Mouse (Mus musculus): ENCODE measurements around the gene Hoxd13.

Hoxd13 gene

DNA sequence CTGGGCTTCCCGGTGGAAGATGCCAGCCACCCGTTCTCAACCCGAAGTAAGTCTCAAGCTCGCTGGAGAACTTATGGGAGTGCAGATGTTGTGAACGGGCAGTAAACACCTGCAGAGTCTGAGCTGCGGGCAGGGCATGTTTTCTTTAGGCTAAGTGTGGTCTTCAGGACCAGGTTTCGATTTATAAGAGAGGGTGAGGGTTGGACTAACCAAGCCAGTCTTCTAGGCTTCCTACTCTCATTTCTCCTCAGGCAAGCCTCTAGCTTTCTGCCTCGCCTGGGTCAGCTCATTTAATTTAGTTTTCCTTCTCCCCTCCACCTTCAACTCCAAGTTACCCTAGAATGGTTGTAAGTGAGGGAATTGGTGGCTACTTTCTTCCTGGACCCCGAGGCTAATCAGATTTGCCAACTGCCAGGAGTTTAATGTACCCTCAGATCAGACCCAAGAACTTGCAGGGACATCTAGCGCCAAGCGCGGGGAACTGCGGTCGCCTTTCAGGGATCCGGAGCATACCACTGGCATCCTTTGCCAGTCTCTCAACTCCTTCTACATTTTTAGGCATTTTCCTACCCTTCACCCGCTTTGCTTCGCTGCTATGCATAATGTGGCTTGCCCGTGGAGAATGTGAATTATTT is 4.7 kb upstream of the Hoxd13 start:
- no peak for DNase-seq

DNA sequence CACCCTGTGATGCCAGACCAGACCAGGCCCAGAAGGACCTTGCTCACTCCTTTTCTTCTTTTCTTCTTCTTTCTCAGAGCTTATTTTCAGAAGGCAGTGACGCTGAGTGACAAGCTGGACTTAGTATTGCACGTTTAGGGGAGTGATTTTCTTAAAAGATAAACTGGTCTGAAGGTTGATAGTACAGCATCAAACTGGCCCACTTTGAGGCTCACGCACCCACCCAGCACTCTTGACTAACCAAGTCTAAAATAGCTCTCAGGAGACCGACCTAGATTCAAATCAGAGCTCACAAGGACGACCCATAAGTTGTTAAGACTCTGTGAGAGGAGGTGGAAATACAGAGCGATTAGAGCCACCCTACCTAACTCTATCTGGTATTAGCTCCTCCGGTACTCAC is 1.7 kb upstream of the Hoxd13 start:
- no peak for DNase-seq

DNA sequence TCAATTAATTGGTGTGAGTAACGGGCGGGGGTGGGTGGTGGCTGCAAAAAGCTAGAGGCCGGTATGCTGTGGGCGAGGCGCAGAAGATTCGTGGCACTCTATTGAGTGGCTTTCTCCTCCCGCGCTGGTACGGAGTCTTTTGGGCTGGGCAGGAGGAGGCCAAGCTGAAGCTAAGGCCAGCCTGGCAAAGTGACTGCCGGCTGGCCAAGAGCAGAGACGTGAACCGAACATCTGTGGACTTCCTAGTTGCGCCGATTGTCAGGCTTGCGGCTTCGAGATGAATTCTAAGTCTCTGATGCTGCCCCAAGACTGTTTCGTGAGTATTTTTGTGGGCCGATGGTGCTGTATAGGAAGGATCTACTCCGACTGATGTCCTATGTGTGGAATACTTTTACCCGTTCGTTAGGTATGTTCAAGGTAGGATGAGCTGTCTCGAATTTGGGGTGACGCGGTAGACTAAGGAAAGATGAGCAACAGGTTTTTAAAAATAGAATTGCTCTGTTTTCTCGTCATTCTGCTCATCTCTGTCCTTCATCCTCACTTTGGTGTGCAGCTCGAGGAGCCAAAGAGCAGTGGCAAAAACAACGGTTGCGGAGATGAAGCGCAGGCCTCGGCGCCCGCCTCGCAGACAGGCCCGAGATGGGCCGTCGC is 794 bp upstream of the Hoxd13 start:
- DNase-seq: no peak

DNA sequence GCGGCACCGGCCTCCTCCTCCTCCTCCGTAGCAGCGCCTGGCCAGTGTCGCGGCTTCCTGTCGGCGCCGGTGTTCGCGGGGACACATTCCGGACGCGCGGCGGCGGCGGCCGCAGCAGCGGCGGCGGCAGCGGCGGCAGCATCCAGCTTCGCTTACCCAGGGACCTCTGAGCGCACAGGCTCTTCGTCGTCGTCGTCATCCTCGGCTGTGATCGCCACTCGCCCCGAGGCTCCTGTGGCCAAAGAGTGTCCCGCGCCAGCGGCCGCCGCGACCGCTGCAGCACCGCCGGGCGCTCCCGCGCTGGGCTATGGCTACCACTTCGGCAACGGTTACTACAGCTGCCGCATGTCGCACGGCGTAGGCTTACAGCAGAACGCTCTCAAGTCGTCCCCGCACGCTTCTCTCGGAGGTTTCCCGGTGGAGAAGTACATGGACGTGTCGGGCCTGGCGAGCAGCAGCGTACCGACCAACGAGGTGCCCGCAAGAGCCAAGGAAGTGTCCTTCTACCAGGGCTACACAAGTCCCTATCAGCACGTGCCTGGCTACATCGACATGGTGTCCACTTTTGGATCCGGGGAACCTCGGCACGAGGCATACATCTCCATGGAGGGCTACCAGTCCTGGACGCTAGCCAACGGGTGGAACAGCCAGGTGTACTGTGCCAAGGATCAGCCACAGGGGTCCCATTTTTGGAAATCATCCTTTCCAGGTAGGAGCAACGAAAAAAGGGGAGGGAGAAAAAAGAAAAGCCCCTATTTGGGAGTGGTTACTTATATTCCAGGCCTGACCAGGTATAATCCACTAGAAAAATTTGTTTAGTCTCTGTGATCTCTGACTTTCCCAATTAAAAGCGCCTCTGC is 490 bp downstream of the Hoxd13 start:
- DNase-seq: no peak

DNA sequence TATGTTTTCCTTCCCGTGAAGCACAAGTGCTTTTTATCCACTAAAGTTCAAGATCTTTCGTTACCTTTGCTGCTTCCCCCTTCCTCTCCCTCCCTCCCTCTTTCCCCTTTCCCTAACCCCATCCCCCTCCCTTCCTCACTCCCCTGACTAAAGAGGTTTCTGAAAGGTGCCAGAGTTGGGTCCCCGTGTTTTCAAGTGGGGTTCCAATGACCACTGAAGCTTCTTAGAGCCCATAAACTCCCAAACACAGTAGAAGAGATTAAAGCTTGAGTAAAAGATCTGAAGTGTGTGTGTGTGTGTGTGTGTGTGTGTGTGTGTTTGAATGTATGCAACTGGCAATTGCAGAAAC is 1.1 kb downstream of the Hoxd13 start:
- DNase-seq: no peak

DNA sequence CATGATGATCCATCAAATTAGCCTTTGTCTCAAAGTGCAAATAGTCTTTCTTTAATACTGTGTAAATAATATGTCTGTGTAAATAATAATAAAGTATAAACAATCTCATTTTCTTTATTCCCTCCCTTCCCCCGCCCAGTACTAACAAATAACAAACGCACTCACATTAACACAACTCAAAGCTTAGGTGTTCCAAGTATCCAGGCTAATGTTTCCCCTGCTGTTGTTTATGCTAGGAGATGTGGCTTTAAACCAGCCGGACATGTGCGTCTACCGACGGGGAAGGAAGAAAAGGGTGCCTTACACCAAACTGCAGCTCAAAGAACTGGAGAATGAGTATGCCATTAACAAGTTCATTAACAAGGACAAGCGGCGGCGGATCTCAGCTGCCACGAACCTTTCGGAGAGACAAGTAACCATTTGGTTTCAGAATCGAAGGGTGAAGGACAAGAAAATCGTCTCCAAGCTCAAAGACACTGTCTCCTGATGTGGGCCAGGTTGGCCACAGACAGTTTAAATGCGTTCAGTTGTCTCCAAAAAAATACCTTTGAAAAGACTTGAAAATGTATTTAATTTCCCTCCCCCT is 1.6 kb downstream of the Hoxd13 start:
- DNase-seq: no peak

DNA sequence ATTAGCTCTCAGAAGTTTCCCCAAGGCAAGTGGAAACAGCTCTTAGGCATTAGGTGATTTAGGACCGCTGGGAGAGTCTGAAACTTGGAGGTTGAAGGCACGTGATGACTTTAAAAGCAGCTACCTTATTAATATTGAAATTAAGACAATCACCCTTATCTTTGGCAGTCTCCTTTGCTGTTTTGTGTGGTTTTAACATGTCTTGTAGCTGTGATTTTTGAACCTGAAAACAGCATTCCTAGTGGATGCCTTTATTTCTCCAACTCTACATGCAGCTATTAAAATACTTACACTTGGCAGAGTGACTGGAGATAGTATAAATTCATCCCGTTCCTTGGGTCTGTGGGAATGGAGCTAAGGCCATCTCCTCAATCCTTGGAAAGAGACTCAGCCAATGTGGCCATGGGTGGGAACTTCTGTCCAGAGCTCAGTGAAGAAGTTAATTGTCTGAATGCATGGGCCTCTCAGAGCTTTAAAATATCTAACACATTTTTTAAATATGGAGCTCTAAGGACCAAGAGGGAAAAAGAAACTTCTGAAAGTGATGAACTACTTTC is 2.6 kb downstream of the Hoxd13 start:
- DNase-seq: no peak

DNA sequence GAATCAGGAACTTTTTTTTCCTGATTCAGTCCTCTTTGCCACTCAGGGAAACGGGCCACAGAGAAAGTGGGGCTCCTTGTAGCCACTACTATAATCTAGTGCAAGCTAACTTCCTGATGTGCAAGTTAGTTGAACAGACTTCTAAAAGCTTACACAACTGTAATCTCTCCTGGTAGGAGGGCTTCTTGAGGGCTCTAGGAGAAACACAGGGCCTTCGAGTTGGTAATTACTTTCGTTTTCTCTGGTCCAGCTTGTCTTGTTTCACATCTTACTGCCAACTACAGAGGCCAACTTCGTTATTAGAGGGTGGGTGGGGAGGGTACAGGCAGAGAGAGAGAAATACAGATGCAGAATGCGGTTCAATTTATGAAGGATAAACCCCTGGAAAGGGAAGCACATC is 3.7 kb downstream of the Hoxd13 start:
- no peak for DNase-seq

DNA sequence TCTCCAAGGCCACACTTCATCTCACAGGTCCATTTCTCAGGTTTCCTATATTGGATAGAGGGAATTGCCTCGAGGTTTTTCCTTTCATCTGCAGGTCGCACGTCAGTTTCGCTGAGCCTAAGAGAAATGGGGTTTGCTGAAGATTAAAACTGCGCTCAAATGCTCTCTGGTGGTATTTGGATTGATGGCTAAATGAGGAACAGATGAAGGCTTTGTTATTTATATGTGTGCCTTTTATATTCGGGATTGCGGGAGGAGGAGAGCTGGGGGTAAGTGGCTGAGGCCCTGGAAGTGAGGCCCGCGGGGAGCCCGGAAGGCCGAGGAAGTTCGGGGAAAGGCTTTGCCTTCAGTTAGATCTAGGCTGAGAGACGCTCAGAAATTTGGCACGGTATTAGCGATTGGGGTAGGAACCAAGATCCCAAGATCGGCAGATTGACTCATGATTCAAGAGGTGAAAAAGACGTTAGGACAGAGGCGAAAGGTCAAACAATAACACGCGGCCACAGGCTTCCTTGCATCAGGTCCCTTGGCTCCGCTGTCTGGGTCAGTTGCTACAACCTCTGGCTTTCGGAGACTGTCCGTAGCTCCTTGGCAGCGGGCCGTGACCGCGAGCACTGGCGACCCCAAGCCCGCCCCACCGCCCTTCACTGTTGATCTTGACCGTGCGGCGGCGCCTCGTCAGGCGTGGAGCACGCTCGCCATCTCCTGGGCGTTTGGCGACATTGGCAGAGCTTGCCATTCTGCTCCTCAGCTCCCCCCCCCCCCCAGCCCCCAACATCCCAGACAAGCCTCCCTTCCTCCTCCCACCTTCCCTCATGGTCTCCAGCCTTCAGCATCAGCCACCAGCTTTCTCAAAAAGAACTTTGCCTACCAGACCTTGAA is 4.6 kb downstream of the Hoxd13 start:
- DNase-seq: no peak

DNA sequence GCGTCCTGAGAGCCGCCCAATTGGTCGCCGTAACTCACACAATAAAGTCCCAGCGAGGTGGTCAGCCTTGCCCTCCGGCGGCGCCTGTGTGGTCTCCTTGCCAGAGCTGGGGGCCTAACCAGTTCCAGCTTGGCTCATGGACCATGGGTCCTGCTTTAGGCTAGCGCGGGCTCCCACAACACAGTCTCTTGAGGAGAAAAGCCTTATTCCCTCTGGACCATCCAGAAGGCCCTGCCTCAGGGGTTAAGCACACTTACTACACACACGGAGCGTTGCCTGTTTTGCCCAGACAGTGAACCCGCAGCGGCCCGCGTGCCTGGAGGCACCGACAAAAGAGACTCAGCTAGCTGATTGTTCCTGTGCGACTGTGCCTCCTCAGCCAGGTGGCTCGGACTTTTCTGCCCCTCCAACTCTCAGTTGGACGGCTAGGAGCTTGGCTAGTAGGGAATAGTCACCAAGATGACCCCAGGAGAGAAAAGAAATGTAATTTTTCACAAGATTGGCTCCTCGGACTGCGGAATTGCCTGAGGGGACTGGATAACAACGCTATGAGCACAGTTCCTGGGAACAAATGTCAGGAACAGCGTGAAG is 5.8 kb downstream of the Hoxd13 start:
- no peak for DNase-seq

DNA sequence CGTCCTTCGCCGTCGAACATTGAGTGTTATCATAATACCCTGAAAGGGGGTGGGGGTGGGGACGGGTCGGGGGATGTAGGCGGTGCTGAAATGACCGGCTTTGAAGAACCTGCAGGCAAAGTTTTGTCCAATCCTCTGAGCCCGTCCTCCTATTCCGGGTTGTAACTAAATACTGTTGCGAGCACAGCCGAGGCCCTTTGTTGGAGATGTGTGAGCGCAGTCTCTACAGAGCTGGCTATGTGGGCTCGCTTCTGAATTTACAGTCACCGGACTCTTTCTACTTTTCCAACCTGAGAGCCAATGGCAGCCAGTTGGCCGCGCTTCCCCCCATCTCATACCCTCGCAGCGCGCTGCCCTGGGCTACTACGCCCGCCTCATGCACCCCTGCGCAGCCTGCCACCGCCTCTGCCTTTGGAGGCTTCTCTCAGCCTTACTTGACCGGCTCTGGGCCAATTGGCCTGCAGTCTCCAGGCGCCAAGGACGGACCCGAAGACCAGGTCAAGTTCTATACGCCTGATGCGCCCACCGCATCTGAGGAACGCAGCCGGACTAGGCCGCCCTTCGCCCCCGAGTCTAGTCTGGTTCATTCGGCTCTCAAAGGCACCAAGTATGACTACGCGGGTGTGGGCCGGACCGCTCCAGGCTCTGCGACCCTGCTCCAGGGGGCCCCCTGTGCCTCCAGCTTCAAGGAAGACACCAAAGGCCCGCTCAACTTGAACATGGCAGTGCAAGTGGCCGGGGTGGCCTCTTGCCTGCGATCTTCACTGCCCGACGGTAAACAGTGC is 7.0 kb downstream of the Hoxd13 start, which contains the start of gene Hoxd12:
Gene Hoxd12, plus strand, starts transcription at position 133 of the 785 bp plus-strand sequence.
- DNase-seq: no peak

DNA sequence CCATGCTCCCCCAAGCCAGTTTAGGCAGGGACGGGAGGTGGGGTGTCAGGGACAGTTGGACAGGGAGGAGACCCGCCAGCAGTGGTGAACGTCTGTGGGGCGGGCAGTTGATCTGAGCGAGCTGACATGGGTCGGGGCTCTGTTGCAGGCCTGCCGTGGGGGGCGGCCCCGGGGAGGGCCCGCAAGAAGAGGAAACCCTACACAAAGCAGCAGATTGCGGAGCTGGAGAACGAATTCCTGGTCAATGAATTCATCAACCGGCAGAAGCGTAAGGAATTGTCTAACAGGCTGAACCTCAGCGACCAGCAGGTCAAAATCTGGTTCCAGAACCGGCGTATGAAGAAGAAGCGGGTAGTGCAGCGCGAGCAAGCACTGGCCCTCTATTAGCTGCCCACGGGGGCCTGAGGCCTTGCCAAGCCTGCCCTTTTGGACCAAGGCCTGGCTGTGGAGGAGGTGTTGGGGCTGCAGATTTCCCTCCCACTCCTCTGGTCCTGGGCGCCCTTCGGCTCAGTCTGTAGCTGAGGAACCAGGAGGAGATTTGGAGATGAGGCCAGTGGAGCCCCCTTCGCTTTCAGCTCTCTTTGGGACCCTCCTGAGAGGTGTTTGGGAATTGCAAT is 7.7 kb downstream of the Hoxd13 start:
- DNase-seq: no peak

DNA sequence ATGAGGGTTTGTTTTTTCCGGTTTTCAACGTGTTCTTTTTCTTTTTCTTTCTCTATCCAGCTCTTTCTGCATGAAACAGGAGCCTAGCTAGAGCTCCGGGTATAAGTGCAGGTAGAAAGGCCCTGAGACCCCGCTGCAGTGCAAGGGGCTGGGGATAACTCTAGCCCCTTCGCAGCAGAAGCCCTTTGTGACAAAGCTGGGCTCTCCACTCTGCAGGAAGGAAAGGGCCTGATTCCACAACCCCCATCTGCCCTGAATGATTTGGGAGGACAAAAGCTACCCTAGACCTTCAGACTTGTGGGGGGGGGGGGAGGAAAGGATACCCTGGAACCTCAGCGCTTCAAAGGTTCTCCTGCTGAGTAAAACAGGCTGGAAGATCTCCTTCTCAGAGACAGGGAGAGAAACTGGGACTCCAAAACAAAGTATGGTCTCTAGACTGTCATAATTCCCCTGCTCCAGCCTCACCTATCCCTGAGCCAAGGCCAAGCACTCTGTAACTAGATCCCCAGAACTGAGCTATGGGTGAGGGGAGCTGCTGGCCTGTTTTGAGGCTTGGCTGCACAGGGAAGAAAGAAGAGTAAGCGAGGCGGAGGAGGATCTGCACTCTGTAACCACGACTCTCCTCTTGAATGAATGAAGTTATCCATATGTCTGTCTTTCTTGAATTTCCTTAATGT is 8.4 kb downstream of the Hoxd13 start:
- no peak for DNase-seq

DNA sequence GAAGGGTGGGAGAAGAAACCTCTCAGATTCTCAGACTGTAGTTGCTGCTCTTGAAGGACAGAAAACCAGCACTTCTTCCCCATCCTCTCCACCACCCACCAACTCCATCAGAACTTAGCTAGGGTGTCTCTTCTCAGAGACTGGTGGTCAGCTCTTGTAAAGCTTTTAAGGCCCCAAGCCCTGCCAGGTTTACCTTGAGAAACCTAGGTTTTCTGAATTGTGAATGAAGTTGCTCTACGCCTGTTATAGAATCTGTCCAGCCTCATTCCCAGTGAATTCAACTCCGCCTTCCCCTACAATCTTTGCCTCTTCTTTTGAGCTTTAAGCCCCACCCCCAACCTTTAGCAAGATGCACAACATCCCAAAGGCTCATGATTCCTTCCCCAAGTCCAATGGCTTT is 9.0 kb downstream of the Hoxd13 start:
- DNase-seq: no peak

DNA sequence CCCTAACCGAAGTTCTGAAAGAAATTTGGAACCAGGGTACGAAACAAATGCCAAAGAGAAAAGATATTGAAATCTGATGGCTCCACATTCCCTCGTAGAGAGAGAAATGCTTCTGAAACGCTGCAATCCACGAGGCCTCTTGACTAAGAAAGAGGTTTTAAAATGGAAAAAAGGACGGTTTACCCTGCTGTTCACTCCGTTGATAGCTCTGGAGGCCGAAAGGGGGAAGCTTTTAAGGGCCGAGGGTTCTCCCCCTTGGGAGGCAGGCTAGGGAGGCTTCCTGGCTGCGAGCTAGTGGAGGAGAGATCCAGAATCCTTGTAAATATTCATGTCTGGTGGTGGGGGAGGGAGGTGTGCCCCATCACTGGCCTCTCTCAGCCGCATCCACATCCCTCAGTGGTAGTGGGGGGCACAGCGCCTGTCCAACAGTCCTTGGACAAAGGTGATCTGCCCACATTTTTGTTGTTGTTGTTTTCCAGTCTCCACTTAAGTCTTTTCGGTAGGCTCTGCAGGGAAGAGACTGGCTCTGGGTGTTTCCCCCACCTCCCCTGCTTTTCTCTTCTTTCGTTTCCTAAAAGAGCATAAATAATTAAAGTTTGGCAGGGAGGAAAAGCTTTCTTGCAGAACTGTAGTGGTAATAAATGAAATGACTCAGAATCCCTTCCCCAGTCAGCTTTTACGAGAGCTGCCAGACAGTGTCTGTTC is 10.9 kb downstream of the Hoxd13 start, which contains the start of gene Hoxd11:
Gene Hoxd11, plus strand, starts transcription at position 667 of the 705 bp plus-strand sequence.
- no peak for DNase-seq

DNA sequence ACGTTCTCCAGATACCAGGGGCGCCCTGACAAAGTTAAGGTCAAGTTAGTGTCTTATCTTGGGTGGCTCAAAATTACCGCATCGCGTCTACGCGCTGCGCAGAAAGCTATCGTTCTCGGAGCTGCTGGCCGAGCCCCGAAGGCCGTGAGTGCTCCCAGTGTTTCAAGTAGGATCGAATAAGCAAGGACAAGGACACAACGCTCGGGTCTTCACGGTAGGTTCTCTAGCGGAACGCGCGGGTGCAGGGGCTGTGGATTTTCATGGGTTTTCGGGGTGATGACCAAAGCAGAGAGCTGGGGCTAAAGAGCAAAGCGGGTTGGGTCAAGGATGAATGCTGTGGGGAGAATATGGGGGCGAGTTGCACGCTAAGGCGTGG is 11.5 kb downstream of the Hoxd13 start:
- DNase-seq: no peak

DNA sequence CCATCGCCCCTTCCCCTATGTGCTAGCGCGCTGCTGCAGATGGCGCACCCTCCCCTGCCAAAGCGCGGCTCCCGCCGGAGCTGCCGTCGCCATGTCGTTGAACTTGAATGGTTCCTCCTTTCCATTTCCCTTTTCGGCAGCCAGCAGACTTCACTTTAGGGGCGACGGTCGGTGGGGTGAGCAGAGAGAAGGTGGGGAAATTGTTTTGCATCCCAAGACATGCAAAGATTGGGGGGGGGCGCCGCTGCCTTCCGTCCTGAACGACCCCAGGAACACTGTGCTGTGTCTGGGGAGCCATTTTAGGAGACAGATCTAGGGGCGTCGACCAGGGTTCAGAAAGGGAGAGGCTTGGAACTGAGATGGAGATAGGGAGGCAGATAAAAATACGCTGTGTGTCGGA is 11.9 kb downstream of the Hoxd13 start:
- no peak for DNase-seq

DNA sequence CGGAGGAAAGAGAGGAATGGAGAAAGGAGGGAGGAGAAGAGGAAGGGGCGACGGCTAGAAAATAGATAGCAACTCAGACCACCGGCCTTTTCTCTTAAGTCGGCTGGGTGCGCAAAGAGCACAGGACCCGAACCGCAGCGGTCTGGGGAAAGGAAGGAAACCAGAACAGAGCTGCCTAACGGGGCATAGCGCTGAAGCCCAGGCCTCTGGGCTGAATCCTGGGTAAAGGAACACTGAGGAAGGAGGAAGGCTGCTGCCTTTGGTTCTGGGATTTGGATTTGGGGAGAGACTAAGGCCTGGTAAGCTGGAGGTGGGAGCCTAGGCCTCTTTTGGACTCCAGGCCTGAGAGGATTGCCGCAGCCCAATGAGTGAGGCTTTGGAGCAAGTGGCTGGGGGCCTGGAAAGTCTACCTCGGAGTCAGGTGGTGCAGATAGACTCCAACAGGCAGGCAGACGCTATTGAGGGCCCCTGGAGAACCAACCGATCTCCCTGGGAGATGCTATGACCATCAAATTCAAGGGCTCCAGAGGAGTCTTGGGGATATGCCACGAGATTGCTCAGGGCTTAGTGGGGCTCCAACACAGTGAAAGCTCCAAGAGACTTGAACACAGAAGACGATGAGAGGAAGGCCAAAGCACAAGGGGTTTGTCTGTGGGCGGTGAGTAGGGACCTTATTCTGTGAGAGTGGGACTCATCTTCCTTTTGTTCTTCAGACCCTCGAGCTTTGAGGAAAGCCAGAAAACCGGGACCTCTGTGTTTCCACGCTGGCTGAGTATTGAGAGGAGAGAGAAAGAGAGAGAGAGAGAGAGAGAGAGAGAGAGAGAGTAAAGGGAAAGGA is 12.7 kb downstream of the Hoxd13 start:
- DNase-seq: no peak
